Mouse (Mus musculus) forebrain, embryonic 11.5 days (tissue): ENCODE data around the gene Gpx2. TPM values are rescaled to one million over a fixed set of nuclear protein-coding genes. Genes with fewer than 3 reads are reported as not detected.

Experiments
- ATAC-seq: fragments of 200-750 bp; cut with Nextera tagmentation; replicated peaks from 2 replicates; pipeline ENCODE4 v1.8.0; 2017; ENCODE audit warnings: moderate TSS enrichment; ENCODE audit not compliant: low FRiP score
- DNase-seq: peaks from one replicate; pipeline ENCODE4 v3.0.0-alpha.2; 2017; ENCODE audit warnings: low spot score
- H3K27ac ChIP-seq: fragments of 300-500 bp; sonication (generic); 2 replicates; pipeline ENCODE4 v1.5.1; 2014; ENCODE audit warnings: low read depth, low read length
- H3K27me3 ChIP-seq: fragments of 300-500 bp; sonication (generic); 2 replicates; pipeline ENCODE4 v1.6.1; 2014; ENCODE audit warnings: mild to moderate bottlenecking, low read length, mixed read lengths; ENCODE audit not compliant: control insufficient read depth, insufficient read depth
- H3K36me3 ChIP-seq: fragments of 300-500 bp; sonication (generic); 2 replicates; pipeline ENCODE4 v1.6.1; 2014; ENCODE audit warnings: mild to moderate bottlenecking, low read length, moderate library complexity, mixed read lengths; ENCODE audit not compliant: control insufficient read depth, insufficient read depth
- H3K4me1 ChIP-seq: fragments of 300-500 bp; sonication (generic); replicated peaks from 2 replicates; pipeline ENCODE4 v1.6.1; 2014; ENCODE audit warnings: low read length, mixed read lengths; ENCODE audit not compliant: control insufficient read depth, insufficient read depth
- H3K4me2 ChIP-seq: fragments of 300-500 bp; sonication (generic); 2 replicates; pipeline ENCODE4 v1.6.1; 2014; ENCODE audit warnings: low read depth, mild to moderate bottlenecking, low read length, moderate library complexity, mixed read lengths; ENCODE audit not compliant: severe bottlenecking
- H3K4me3 ChIP-seq: fragments of 300-500 bp; sonication (generic); 2 replicates; pipeline ENCODE4 v1.5.1; 2014; ENCODE audit warnings: low read depth, low read length
- H3K9ac ChIP-seq: fragments of 300-500 bp; sonication (generic); 2 replicates; pipeline ENCODE4 v1.6.1; 2014; ENCODE audit warnings: low read length
- H3K9me3 ChIP-seq: fragments of 300-500 bp; sonication (generic); 2 replicates; pipeline ENCODE4 v1.6.1; 2016; ENCODE audit warnings: low read length, mixed read lengths; ENCODE audit not compliant: control insufficient read depth
- WGBS: fragments of 180-500 bp; shearing (Covaris S2); extraction: QIAGEN DNeasy Blood & Tissue Kit; methylation state at CpG from one replicate; pipeline ENCODE4 v1.1.7; 2014; 5-methylcytosine and 5-hydroxymethylcytosine counted together
- polyA plus RNA-seq: library from polyadenylated mRNA; unstranded; fragments of >200 nt; fragmentation: Nextera tagmentation; extraction: Ambion mirVana; gene quantifications from 2 replicates; pipeline ENCODE4 v1.2.1, GENCODE M21; 2014

Gpx2 gene
- polyA plus RNA-seq, 1 experiment from 2014 or later = 0.20 TPM

GRCm38 (mm10) chr12:76822651-76823041 is 27.3 kb upstream of the Gpx2 start, which contains the start of gene Rab15:
TSS of gene Rab15 (minus strand) at chr12:76822908.
- Histone ChIP-seq H3K4me1 (peaks cover 19% of the 10 kb centered on the region), H3K9me3 (no peaks in the 10 kb centered on the region), H3K4me3 (peak within 1 kb of the TSS; percentile 61), H3K27ac (no peak within 1 kb of the TSS), H3K36me3 (no peaks in the 10 kb centered on the region), H3K27me3 (peaks cover 20% of the 10 kb centered on the region), H3K4me2 (peak within 1 kb of the TSS; percentile 96), H3K9ac (peak within 1 kb of the TSS; percentile 74)
- under 1% methylated on average over 17 of the region's 17 CpGs for WGBS
- ATAC-seq = peak; percentile 42
- DNase-seq = peak; percentile 63

GRCm38 (mm10) chr12:76822002-76822650 is 26.8 kb upstream of the Gpx2 start:
- H3K27ac ChIP-seq = no peak overlapping the region
- peaks cover 20% of the 10 kb centered on the region for H3K27me3 ChIP-seq
- WGBS = under 1% methylated on average over 56 of the region's 66 CpGs
- H3K4me2 ChIP-seq = peak overlapping the region; percentile 96
- peak overlapping the region; percentile 61 for H3K4me3 ChIP-seq
- DNase-seq = peak; percentile 67
- no peaks in the 10 kb centered on the region for H3K36me3 ChIP-seq
- no peaks in the 10 kb centered on the region for H3K9me3 ChIP-seq
- peak; percentile 78 for ATAC-seq
- H3K4me1 ChIP-seq = peaks cover 19% of the 10 kb centered on the region
- peak overlapping the region; percentile 74 for H3K9ac ChIP-seq

GRCm38 (mm10) chr12:76820615-76821014 is 25.3 kb upstream of the Gpx2 start:
- DNase-seq = no peak
- ATAC-seq = no peak
- Histone ChIP-seq H3K4me2 (no peak overlapping the region), H3K36me3 (no peaks in the 10 kb centered on the region), H3K27ac (no peak overlapping the region), H3K9me3 (no peaks in the 10 kb centered on the region), H3K27me3 (peaks cover 20% of the 10 kb centered on the region), H3K4me3 (no peak overlapping the region), H3K9ac (0 out of 2 replicates have a peak overlapping the region, but pooled peaks have one; percentile 12), H3K4me1 (peaks cover 19% of the 10 kb centered on the region)
- 43% methylated on average over 4 of the region's 4 CpGs for WGBS

- no peaks in the 10 kb centered on the region for H3K36me3 ChIP-seq
- H3K4me2 ChIP-seq = no peak overlapping the region
- no peak overlapping the region for H3K27ac ChIP-seq
- ATAC-seq (no peak), DNase-seq (no peak)
- H3K4me1 ChIP-seq = peaks cover 19% of the 10 kb centered on the region
- peaks cover 20% of the 10 kb centered on the region for H3K27me3 ChIP-seq
- no peak overlapping the region for H3K4me3 ChIP-seq
- H3K9ac ChIP-seq = no peak overlapping the region
- no peaks in the 10 kb centered on the region for H3K9me3 ChIP-seq
- WGBS = 59% methylated on average over 6 of the region's 6 CpGs
Measured at GRCm38 (mm10) chr12:76819816-76820215, 24.5 kb upstream of the Gpx2 start.

- DNase-seq (no peak), ATAC-seq (no peak)
- Histone ChIP-seq H3K9ac (no peak overlapping the region), H3K27ac (no peak overlapping the region), H3K27me3 (peaks cover 20% of the 10 kb centered on the region), H3K4me2 (no peak overlapping the region), H3K4me1 (peaks cover 19% of the 10 kb centered on the region), H3K9me3 (no peaks in the 10 kb centered on the region), H3K36me3 (no peaks in the 10 kb centered on the region), H3K4me3 (no peak overlapping the region)
- WGBS = 84% methylated on average over 9 of the region's 9 CpGs
Measured at GRCm38 (mm10) chr12:76818908-76819307, 23.6 kb upstream of the Gpx2 start.

- peaks cover 19% of the 10 kb centered on the region for H3K4me1 ChIP-seq
- no peak overlapping the region for H3K9ac ChIP-seq
- H3K27me3 ChIP-seq = peaks cover 17% of the 10 kb centered on the region
- no peaks in the 10 kb centered on the region for H3K9me3 ChIP-seq
- no peak for DNase-seq
- no peak for ATAC-seq
- no peak overlapping the region for H3K27ac ChIP-seq
- no peak overlapping the region for H3K4me3 ChIP-seq
- H3K4me2 ChIP-seq = no peak overlapping the region
- 62% methylated on average over 4 of the region's 4 CpGs for WGBS
- H3K36me3 ChIP-seq = no peaks in the 10 kb centered on the region
Measured at GRCm38 (mm10) chr12:76818120-76818519, 22.8 kb upstream of the Gpx2 start.

- no peak overlapping the region for H3K4me3 ChIP-seq
- no peak overlapping the region for H3K27ac ChIP-seq
- no peak overlapping the region for H3K4me2 ChIP-seq
- peaks cover 11% of the 10 kb centered on the region for H3K27me3 ChIP-seq
- peaks cover 17% of the 10 kb centered on the region for H3K4me1 ChIP-seq
- no peaks in the 10 kb centered on the region for H3K9me3 ChIP-seq
- no peak overlapping the region for H3K9ac ChIP-seq
- H3K36me3 ChIP-seq = no peaks in the 10 kb centered on the region
- DNase-seq (no peak), ATAC-seq (no peak)
- WGBS = 70% methylated on average over 4 of the region's 4 CpGs
Measured at GRCm38 (mm10) chr12:76817176-76817575, 21.8 kb upstream of the Gpx2 start.

- WGBS = 53% methylated on average over 4 of the region's 4 CpGs
- Histone ChIP-seq H3K27me3 (peaks cover 9% of the 10 kb centered on the region), H3K4me3 (no peak overlapping the region), H3K4me1 (peaks cover 16% of the 10 kb centered on the region), H3K27ac (no peak overlapping the region), H3K4me2 (no peak overlapping the region), H3K36me3 (no peaks in the 10 kb centered on the region), H3K9me3 (no peaks in the 10 kb centered on the region), H3K9ac (no peak overlapping the region)
- DNase-seq (no peak), ATAC-seq (no peak)
Measured at GRCm38 (mm10) chr12:76816720-76817119, 21.4 kb upstream of the Gpx2 start.

- Histone ChIP-seq H3K9ac (no peak overlapping the region), H3K9me3 (no peaks in the 10 kb centered on the region), H3K27me3 (no peaks in the 10 kb centered on the region), H3K36me3 (no peaks in the 10 kb centered on the region), H3K4me3 (no peak overlapping the region), H3K27ac (no peak overlapping the region), H3K4me2 (no peak overlapping the region), H3K4me1 (peaks cover 5% of the 10 kb centered on the region; the same call in 1 of the 2 replicates)
- 87% methylated on average over 2 of the region's 2 CpGs for WGBS
- DNase-seq (no peak), ATAC-seq (no peak)
Measured at GRCm38 (mm10) chr12:76814120-76814519, 18.8 kb upstream of the Gpx2 start.
